Mouse (Mus musculus) skeletal muscle tissue, adult 2 months (tissue): ENCODE data around the gene Prorsd1.
"Not testable (repeated sequence)": the region's sequence is repeated elsewhere in the genome, so short reads cannot be mapped to it uniquely, and the experiment has no call there.

ENCODE experiments used
- DNase-seq: peaks from one replicate; pipeline ENCODE4 v3.0.0-alpha.2; 2012; ENCODE audit warnings: low read depth, low spot score

Prorsd1 gene

DNA sequence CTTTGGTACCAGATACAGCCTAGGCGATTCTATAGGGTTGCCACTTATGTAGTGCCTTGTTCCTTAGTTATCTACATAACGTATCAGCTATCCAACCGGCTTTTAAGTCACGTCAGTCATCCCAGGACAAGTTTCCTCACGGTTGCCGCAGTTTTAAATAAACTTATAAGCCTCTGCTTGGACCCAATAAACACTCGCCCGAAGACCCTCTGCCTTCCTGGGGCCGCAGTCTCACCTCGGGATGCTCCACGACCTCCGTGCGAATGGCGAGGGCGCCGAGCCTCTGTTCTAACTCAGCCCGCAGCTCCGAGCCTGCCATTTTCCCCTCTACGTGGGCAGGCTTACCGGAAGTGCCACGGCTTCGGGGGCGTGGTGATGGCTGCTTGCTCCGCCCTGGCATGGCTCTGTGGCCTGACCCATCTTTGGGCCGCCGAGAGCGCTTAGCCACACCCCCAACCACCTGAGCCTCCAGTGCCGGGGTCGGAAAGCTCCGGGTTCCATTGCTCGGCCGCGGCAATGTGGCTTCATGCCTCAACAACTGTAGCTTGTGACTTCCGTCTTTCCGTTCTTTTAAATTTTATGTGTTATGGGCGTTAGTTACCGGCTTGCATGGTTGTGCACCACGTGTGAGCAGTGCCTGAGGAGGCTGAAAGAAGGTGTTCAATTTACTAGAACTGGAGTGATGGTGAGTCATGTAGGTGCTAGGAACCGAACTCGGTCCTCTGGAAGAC lies at the start of gene Prorsd1:
Gene Prorsd1, minus strand, starts transcription at position 352 of the 731 bp plus-strand sequence.
- peak; percentile 80 for DNase-seq

DNA sequence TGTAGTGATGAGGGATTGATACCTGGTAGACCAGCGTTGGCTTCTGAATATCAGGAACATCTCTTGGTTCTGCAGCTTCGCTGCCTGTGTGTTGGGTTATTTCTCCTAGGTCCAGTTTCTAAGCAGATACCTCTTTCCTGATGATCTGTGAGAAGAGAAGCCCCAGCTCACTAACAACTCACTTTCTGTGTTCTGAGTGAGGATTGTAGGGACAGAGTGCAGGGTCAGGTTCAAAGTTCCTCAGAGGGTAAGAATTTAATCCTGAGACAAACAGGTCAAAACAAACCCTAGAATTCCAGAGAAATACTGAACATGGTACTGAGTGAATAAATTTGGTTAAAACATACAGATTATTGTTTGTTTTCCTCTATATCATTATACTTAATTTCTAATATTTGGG lies 48.6 kb upstream of the Prorsd1 start:
- no peak for DNase-seq

- DNase-seq, result no peak
Observed at GRCm38 (mm10) chr11:29560990-29561389, 46.2 kb upstream of the Prorsd1 start.

DNA sequence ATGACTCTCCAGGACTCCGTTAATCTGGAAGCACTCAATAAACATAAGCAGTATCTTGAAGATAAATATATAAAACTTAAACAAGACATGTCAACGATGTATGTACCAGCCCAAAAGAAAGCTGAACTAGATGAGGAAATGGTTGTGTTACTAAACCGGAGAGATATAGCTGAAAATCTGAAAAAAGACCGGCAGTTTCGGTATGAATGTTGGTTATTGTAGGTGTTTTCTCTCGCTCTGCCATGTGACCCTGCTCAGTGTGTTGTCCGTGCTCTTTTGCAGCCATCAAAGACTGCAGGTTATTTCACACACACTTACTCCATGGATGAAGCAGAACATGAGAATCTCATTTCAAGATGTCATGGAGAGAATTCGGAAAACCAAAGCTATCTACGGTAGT lies 45.6 kb upstream of the Prorsd1 start:
- no peak for DNase-seq

DNA sequence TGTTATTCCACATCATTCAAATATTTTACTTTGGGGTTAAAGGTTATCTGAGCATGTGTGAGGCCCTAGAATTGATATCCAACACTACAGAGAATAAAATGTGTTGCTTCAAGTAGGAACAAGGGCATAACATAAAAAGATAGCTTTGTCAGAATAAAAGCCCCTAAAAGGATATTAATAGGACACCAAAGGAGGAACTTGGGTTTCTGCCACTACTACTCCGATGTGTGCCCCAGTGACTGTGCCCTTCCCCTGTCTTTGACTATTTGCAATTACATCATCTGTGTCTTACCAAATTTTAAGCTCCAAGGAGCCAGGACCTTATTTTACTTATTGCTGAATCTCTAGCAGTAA lies 34.6 kb upstream of the Prorsd1 start:
- no peak for DNase-seq

DNA sequence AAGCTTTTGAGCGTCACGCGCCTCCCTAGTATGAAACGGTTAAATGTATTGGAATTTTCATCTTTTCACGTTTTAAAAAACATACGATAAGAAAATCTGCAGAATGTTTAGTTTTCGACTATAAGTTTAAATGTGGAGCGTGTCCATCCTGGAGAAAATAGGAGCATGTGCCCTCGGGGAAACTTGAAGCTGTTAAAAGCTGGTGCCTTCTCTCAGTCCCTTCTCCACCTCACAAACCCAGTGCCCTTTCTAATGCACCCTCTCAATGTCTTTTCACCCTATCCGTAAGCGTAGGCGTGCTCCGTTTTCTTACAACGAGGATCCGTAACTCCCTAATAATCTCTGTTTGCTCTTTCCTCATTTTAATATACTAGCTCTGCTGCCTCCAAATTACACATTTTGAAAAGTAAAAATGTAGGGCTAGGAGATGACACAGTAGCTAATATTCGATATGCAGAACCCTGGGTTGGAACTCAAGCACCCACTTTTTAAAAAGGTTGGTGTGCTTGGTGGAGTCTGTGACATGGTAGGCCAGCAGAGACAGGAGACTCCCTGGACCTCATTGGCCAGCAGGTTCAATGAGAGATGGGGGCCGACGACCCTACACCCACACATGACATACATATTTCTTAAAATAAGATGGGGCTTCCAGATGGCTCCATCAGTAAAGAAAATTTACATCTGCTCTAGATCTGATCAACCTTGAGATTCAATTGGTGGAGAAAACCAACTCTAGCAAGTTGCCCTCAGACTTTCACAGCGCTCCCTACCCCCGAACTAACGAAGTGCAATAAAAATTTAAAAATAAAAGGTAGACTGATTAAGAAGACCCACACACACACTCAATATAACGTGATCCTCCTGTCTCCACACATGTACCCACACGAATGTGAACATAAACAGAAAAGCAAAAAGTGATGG lies 33.9 kb upstream of the Prorsd1 start:
- no peak for DNase-seq

DNA sequence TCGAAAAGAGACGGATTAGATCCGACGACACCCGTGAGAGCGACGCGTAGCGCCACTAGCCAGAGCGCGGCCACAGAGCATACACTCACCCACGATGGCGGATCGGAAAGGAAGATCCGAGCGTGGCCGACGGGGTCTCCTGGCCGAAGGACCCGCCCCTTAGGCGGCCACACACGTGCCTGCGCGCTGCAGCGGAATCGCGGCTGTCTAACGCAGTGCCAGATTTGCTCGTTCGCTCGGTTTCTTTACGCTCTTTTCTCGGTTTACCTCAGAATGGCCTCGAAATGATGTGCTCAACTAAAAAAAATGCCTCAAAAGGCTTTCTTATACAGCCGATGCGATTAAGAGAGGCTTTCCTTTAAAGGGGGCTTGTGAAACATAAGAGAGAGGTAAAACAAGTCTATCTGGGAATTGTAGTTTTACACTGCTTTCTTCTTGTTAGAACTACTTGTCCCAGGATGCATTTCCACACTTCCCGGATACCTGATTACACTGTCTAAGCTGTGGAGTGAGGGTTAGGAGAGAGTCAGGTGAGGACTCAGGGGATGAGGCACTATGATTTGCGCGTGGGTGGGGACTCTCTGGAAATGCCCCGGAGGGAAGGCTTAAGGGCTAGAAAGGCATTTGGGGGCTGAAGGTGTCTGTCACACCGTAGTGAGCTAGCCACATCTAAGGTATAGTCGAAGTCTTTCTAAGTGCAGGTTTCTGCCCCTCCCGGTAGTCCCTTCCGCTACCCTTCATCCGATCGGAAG lies 33.1 kb upstream of the Prorsd1 start, which contains the start of the genes Clhc1 and Rps27a:
Gene Clhc1, plus strand, starts transcription at position 199 of the 752 bp plus-strand sequence.
Gene Rps27a, minus strand, starts transcription at position 358 of the 752 bp plus-strand sequence.
- DNase-seq, result peak; percentile 83

- no peak for DNase-seq
Observed at GRCm38 (mm10) chr11:29547249-29547751, 32.5 kb upstream of the Prorsd1 start.

GRCm38 (mm10) chr11:29546762-29547161 lies 31.9 kb upstream of the Prorsd1 start:
- no peak for DNase-seq

DNA sequence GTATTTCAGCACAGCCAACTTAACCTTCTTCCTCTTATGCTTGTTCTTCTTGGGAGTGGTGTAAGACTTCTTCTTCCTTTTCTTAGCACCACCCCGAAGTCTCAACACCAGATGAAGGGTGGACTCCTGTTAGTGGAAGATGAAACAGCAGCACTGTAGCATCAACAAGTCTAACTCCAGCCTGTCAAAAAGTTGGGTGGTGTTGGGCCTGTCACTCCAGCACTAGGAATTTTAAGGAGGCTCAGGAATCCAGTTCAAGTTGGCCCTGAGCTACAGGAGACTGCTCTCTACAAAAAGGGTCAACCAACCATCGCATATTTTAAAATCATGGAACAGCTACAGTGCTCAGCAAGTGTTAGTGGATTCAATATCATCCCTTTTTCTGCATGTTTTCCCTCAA lies 31.5 kb upstream of the Prorsd1 start:
- not testable (repeated sequence) for DNase-seq

DNA sequence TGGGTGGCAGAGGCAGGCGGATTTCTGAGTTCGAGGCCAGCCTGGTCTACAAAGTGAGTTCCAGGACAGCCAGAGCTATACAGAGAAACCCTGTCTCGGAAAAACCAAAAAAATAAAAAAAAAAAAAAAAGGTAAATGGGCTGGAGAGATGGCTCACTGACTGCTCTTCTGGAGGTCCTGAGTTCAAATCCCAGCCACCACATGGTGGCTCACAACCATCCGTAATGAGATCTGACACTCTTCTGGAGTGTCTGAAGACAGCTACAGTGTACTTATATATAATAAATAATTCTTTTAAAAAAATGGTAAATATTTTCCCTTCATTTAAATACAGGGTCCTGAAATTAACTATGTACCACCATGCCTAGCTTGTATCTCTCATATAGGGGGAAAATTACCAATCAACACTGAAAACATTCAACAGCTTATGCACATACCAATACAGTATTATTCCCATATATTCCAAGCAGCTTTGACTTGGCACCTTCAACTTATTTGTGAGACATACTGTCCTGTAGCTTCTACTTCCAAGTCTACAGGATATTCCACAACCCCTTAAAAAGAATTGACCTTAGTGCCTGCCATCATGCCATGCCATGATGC lies 30.4 kb upstream of the Prorsd1 start:
- not testable (repeated sequence) for DNase-seq

DNA sequence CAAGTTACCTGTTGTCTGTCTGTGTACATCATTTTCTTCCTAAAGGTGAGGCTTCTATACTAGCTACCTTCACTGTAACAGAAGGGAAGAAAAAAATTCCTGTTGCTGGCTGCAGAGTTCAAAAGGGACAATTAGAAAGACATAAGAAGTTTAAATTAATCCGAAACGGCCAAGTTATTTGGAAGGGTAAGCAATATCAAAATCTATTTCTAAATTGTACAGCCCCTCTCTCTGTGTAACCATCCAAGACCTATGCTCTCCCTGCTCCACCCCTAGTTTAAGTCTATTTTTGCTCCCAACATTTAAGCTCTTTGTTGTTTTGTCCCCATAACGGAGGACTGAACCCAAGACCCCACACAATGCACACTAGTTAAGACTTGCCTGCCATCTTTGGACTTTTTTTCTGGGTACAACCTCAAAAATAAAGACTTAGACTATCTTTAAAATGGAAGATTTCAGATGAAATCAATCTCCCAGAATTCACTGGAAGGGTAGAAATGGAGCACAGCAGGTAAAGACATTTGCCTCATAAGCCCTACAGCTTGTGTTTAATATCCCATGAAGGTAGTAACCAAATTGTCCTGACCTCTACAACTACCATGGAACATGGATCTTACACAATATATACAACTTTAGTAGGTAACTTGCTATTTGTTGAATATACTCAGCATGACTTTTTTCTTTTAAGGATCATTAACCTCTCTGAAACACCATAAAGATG lies 29.6 kb upstream of the Prorsd1 start:
- DNase-seq, result no peak

DNA sequence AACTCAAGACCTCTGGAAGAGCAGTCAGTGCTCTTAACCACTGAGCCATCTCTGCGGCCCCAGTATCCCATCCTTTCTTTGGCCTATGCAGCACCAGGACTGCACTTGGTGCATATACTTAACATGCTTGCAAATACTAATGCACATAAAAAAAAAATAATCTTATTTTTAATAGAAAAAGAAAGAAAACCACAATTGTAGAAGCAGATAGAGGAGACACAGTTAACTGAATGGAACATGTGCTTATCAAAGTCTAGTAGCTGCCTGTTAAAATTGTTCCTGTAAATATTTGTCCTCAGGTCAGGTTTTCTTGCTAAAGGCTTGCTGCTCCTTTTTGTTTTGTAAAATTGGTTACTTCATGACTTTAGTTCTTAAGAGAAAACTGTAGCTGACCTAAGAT lies 23.4 kb upstream of the Prorsd1 start:
- no peak for DNase-seq

DNA sequence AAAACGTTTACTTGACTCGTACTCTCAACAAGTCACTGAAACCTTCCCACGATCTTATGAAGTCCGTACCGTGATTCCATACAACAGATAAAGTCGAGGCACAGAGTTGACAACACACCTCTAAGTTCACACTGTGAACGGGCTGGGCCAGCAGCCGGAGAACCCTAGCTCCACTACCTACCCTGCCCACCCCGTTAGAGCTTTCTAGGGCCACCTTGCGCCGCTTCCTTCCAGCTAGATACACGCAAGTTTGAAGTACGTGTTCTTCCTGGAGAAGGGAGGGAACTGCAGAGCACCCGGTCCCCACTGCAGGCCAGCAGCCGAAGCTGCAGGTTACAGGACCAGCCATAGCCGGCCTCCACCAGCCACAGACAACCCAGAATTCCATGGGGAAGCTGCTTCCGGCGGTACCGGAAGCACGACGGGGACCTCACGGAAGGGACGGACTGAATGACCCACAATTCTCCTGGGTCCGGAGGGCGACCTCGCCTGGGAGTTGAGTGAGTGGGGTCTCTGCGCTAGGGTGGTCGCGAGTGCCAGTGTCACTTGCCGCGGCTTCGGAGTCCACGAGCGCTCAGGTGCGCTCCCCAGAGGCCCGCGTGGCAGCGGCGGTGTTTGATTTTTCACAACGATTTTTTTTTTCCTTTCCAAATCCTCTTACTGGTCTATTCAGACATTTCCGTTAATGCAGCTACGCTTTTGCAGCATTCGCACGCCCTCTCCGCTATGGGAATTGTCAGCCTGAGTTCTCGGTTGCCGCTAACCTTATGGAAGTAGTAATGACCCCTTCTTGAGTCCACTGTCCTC lies 11.4 kb upstream of the Prorsd1 start, which contains the start of gene Mtif2:
Gene Mtif2, plus strand, starts transcription at position 421 of the 807 bp plus-strand sequence.
- DNase-seq, result peak; percentile 68

DNA sequence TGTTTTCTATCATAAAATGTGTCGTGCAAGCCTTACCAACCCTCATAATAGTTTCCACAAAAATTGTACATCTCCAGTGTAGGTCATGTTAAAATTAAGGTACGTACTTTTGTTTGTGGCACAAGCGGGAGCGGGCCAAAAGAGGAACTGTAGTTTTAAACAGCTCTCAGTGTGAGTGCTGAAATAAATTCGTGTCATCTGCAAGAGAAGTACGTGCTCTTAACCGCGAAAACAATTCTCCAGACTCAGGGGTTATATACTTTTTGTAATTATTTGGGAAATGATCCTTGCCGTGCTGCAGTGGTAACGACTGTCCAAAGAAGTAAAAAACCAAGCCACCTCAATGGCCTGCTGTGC lies 530 bp downstream of the Prorsd1 start:
- no peak for DNase-seq

DNA sequence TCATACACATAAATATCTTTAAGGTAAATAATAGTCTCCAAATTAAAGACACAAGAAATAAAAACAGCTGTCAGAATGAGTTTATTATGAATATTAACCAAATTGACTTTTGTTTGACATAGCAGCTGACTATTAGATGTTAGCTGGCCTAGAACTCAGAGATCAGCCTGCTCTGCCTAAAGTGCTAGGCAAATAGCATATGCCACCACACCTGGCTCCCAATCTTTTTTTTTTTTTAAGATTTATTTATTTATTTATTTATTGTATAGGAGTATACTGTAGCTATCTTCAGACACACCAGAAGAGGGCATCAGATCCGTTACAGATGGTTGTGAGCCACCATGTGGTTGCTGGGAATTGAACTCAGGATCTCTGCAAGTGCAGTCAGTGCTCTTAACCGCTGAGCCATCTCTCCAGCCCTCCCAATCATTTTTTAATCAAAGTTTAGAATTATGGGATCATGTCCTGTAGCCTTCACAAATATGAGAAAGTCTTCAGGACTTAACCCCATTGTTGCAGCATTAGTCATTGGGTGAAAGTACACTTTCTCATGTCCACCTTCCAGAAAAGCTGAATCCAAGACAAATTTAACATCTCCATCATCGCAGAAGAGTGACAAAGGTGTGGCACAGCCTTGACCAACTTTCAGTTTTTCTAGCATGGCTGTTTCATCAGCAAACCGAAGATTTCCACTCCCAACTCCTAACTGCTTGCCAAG lies 1.9 kb downstream of the Prorsd1 start:
- no peak for DNase-seq

GRCm38 (mm10) chr11:29509421-29509820 lies 5.4 kb downstream of the Prorsd1 start:
- no peak for DNase-seq

DNA sequence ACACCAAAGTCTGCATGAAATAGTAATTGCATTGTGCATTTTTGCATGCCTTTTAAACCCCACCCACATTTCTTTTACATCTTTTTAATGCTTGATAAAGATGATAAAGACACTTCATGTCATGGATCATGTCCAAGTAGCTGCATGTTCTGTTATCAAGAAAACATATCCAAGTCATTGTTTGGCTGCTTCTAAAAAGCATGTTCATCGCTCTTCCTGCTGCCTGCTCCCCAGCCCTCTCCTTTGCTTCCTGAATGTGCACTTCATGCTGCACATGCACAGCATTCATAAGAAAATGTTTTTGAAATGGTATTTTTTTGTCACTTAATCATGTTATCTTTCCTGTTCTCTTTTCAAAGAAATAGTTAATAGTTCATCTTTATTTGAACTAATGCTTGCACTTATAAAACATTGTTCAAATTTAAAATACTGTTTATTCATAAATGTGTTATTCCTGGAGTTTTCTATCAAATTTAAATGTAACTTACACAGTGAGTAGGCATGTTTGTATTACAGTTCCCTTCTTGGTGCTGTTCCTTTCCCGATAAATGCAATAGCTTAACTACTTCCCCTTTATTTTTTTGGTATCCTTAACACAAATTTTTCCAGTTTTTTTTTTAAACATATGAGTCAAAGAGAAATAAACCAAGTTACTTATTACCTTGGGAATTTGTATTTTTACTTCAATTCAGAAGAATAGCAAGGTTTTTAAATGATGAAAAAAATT lies 9.8 kb downstream of the Prorsd1 start:
- DNase-seq, result no peak
